Mouse (Mus musculus): Measurements from ENCODE around the gene Polr3c.
"Not testable (repeated sequence)": the region's sequence is repeated elsewhere in the genome, so short reads cannot be mapped to it uniquely, and the experiment has no call there.

Polr3c gene

DNA sequence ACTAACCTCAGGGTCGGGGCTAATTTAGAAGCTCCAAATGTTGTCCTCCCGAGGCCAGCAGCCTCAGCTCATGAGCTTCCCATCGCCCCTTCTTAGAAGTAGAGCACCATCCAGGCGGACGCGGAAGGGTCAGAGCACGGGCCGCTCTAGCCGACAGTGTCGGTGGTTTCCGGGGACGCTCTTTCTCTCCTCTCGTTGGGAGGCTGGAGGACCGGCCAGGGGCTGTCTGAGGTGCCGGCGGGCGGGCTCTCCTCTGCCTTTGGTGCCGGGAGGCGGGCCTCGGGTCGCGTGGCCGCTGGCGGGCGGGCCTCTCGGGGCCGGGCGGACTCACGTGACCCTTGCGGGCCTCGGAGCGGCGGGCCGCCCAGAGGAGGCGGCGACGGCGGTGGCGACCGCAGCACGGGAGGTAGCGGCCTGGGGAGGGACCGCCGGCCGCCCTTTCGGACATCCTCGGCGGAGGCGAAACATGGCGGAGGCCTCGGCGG lies at the start of gene Polr3c, which contains the start of gene Rnf115:
Gene Polr3c, minus strand, starts transcription at position 286 of the 485 bp plus-strand sequence.
Gene Rnf115, plus strand, starts transcription at position 322 of the 485 bp plus-strand sequence.
- peak; percentile 97 for DNase-seq (ENCODE audit: extremely low spot score)

- no peak for DNase-seq (ENCODE audit: extremely low spot score)
These were observed 49.7 kb upstream of the Polr3c start for GRCm38 (mm10) chr3:96777120-96777519.

- no peak for DNase-seq (ENCODE audit: extremely low spot score)
These were observed 45.5 kb upstream of the Polr3c start for GRCm38 (mm10) chr3:96772949-96773348.

GRCm38 (mm10) chr3:96769971-96770370 lies 42.5 kb upstream of the Polr3c start:
- DNase-seq (ENCODE audit: extremely low spot score), result no peak

GRCm38 (mm10) chr3:96764528-96764927 lies 37.1 kb upstream of the Polr3c start:
- DNase-seq (ENCODE audit: extremely low spot score), result no peak

GRCm38 (mm10) chr3:96759695-96760094 lies 32.3 kb upstream of the Polr3c start:
- no peak for DNase-seq (ENCODE audit: extremely low spot score)

GRCm38 (mm10) chr3:96757691-96758090 lies 30.3 kb upstream of the Polr3c start:
- DNase-seq (ENCODE audit: extremely low spot score), result no peak

GRCm38 (mm10) chr3:96755935-96756334 lies 28.5 kb upstream of the Polr3c start:
- DNase-seq (ENCODE audit: extremely low spot score), result no peak

DNA sequence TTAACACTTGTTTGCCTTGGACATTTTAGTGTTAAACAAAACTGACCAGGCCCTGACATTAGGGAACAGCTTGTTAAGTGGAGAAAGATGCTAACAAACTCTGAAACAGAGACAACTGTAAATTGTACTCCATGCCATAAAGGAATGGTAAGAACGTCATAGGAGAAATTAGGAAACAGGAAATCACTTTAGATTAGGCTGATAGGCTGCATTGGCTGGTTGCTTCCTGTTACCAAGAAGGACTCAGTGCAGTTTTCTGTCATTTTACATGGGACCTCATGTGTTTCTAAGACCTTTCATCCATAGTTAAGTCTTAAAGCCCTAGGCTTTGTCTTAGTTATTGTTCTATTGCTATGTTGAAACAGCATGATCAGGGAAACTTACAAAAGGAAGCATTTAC lies 19.4 kb upstream of the Polr3c start:
- DNase-seq (ENCODE audit: extremely low spot score), result no peak

DNA sequence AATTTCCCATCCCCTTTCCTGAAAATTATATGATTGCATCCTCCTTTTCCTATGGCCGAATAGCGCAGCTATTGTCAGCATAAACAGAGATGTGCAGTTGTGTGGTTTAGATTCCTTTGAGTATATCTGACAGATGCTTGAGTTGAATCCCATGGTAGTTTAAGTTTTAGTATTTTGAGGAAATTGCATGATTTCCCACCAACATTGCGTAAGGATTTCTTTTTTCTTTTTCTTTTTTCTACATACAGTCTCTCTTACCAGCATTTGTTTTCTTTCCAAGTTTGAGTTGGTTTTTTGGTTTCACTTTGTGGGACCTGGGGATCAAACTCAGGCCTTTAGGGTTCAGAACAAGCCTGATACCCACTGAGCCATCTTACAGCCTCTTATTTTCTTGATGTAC lies 16.9 kb upstream of the Polr3c start:
- DNase-seq (ENCODE audit: extremely low spot score), result no peak

GRCm38 (mm10) chr3:96740279-96740678 lies 12.9 kb upstream of the Polr3c start:
- DNase-seq (ENCODE audit: extremely low spot score), result not testable (repeated sequence)

DNA sequence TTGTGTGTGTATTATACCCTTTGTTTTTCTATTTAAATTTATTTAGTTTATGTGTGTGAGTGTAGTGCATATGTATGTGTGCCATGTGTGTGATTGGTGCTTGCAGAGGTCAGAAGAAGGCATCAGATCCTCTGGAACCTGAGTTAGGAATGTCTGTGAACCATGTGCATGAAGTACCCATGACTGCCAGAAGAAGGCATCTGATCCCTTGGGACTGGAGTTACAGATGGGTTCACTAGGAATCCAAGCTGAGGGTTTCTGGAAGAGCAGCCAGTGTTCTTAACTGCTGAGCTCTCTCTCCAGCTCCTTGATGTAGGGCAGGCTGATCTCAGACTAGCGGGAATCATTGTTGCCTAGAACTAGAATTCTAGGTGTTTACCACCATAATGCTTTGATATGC lies 10.6 kb upstream of the Polr3c start:
- DNase-seq (ENCODE audit: extremely low spot score), result no peak

- DNase-seq (ENCODE audit: extremely low spot score), result no peak
These were observed 9.7 kb upstream of the Polr3c start for GRCm38 (mm10) chr3:96737013-96737740.

GRCm38 (mm10) chr3:96735200-96735599 lies 7.8 kb upstream of the Polr3c start:
- DNase-seq (ENCODE audit: extremely low spot score), result no peak

GRCm38 (mm10) chr3:96733984-96734383 lies 6.6 kb upstream of the Polr3c start:
- DNase-seq (ENCODE audit: extremely low spot score), result no peak

- no peak for DNase-seq (ENCODE audit: extremely low spot score)
These were observed 3.4 kb upstream of the Polr3c start for GRCm38 (mm10) chr3:96730785-96731184.

DNA sequence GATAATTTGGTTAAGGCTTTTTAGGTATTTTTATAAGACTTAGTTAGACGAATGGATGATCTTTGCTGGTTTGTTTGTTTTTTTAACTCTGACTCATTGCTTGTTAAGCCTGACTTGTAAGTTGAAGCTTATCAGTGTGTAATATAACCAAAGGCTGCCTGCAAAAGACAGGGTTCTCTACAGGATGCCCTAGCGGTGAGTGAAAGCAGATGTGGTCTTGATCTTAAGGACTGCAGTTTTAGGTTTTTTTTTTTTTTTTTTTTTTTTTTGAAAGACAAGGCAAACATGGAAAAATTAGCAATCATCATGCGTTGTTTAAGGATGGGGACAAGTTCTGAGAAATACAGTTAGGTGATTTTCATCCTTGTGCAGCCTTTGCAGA lies 2.0 kb upstream of the Polr3c start:
- no peak for DNase-seq (ENCODE audit: extremely low spot score)

DNA sequence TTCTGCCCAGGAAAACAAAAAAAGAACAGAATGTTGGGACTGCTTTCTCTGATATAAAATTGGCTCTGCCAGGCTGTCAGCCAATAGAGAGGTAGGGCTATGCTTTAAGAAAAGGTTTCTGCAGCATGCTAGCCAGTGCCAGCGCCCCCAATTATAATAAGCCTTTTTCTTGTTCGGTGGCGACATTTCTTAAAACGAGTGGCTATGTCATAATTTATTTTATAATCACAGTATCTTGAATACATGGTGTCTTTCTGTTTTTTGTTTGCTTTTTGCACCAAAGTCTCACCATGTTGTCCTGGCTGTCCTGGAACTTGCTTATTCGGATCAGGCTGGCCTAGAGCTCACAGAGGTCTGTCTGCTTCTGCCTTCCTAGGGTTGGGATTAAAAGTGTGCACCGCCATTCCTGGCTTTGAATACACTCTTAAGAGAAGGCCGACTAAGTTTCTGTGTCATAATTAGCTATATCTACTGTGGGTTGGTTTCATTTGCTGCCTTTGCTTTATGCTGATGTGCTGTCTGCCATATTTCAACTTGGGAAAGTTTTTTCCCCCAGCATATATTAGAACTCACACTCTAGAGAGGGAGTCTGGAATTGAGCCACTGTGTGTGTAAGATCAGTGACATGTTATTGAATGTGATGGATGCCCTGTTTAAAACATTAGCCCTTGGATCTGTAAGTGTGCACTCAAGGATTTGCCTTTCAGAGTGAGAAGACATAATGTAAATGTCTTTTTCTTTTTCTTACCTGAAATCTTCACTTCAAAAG lies 1.4 kb upstream of the Polr3c start:
- no peak for DNase-seq (ENCODE audit: extremely low spot score)

DNA sequence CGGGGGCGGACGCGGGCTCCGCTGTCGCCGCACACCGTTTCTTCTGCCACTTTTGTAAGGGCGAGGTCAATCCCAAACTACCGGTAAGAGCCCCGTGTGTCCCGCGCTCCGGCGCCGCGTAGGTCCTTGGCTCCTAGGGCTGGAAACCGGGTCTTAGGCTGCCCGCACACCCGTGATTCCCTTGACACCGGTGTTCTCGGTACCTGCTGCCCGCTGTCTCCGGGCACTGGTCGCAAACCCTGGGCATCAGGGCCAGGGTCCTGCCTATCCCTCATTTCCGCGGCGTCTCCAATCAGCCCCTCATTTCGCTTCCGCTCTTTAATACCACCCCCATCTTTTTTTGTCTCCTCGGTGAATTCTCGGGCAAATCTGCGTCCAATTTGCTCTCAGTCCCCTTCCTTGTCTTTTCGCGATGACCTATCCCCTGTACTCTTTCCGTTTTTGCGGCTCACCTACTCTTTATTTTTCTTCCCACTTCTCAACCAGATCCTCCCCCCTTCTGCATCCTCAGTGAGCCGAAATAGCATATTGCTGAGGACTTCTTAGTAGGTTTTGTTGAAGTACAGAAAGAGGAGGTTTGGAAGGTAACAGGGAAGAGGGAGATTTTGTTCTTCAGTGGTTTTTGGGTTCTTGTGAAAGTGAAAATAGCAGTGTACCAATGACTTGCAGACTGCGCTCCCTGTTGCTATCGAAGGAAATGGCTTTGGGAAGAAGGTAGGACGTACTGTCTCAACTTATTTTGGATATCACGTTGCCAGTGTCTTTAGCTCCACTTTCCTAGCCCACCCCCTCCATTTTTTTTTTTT lies 603 bp upstream of the Polr3c start:
- no peak for DNase-seq (ENCODE audit: extremely low spot score)

DNA sequence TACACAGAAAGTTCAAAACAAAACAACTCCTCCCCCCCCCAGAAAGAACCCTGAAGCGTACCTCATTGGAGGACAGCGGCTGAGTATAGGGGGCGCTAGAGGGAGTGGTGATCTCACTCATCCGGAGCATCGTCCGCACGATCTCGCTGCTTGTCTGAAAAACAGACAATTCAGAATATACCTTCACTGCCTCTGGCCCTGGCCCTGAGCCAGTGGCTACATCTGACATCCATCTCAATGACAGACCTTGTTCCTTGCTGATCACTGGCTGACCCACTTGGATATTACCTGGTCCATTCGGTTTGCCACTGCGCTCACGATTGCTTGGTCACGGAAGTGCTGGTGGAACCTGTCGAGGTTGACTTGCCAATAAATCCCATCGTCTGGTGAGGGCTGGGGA lies 8.3 kb downstream of the Polr3c start:
- DNase-seq (ENCODE audit: extremely low spot score), result no peak

- DNase-seq (ENCODE audit: extremely low spot score), result no peak
These were observed 11.6 kb downstream of the Polr3c start for GRCm38 (mm10) chr3:96715854-96716253.

GRCm38 (mm10) chr3:96714286-96714685 lies 13.1 kb downstream of the Polr3c start:
- no peak for DNase-seq (ENCODE audit: extremely low spot score)

Data from embryo, embryonic 9.5 days (tissue).